Mouse (Mus musculus) intestine, embryonic 14.5 days (tissue): ENCODE measurements around the gene Srrm1. TPM values are rescaled to one million over a fixed set of nuclear protein-coding genes. Genes with fewer than 3 reads are reported as not detected.

Experiments used
- ATAC-seq: fragments of 200-750 bp; cut with Nextera tagmentation; replicated peaks from 2 replicates; pipeline ENCODE4 v1.8.0; 2017; ENCODE audit warnings: low read depth, moderate number of reproducible peaks, moderate TSS enrichment, moderate library complexity; ENCODE audit not compliant: low FRiP score, low TSS enrichment
- DNase-seq: peaks from one replicate; pipeline ENCODE4 v3.0.0-alpha.2; 2018; ENCODE audit warnings: low spot score
- H3K27ac ChIP-seq: fragments of 300-500 bp; sonication (generic); 2 replicates; pipeline ENCODE4 v1.5.1; 2014; ENCODE audit warnings: low read depth, mild to moderate bottlenecking, control low read depth
- H3K27me3 ChIP-seq: fragments of 300-500 bp; sonication (generic); replicated peaks from 2 replicates; pipeline ENCODE4 v1.6.1; 2014; ENCODE audit warnings: low read length, control low read depth; ENCODE audit not compliant: control insufficient read depth, insufficient read depth
- H3K36me3 ChIP-seq: fragments of 300-500 bp; sonication (generic); 2 replicates; pipeline ENCODE4 v1.6.1; 2014; ENCODE audit warnings: low read length, control low read depth; ENCODE audit not compliant: control insufficient read depth, insufficient read depth
- H3K4me1 ChIP-seq: fragments of 300-500 bp; sonication (generic); replicated peaks from 2 replicates; pipeline ENCODE4 v1.6.1; 2014; ENCODE audit warnings: low read length, control low read depth, mixed read lengths; ENCODE audit not compliant: control insufficient read depth, insufficient read depth
- H3K4me2 ChIP-seq: fragments of 300-500 bp; sonication (generic); 2 replicates; pipeline ENCODE4 v1.6.1; 2014; ENCODE audit warnings: low read length
- H3K4me3 ChIP-seq: fragments of 300-500 bp; sonication (generic); 2 replicates; pipeline ENCODE4 v1.5.1; 2014; ENCODE audit warnings: low read depth, low read length, control low read depth, mixed read lengths
- H3K9ac ChIP-seq: fragments of 300-500 bp; sonication (generic); 2 replicates; pipeline ENCODE4 v1.6.1; 2014; ENCODE audit warnings: mild to moderate bottlenecking, low read length
- H3K9me3 ChIP-seq: fragments of 300-500 bp; sonication (generic); 2 replicates; pipeline ENCODE4 v1.6.1; 2016; ENCODE audit warnings: low read length, control low read depth; ENCODE audit not compliant: control insufficient read depth
- WGBS: fragments of 180-500 bp; shearing (Covaris S2); extraction: QIAGEN DNeasy Blood & Tissue Kit; methylation state at CpG from one replicate; pipeline ENCODE4 v1.1.7; 2014; 5-methylcytosine and 5-hydroxymethylcytosine counted together
- polyA plus RNA-seq: library from polyadenylated mRNA; unstranded; fragments of >200 nt; fragmentation: Nextera tagmentation; extraction: Ambion mirVana; gene quantifications from 2 replicates; pipeline ENCODE4 v1.2.1, GENCODE M21; 2014

Srrm1 gene
- polyA plus RNA-seq, 1 experiment from 2014 or later: 201 TPM

DNA sequence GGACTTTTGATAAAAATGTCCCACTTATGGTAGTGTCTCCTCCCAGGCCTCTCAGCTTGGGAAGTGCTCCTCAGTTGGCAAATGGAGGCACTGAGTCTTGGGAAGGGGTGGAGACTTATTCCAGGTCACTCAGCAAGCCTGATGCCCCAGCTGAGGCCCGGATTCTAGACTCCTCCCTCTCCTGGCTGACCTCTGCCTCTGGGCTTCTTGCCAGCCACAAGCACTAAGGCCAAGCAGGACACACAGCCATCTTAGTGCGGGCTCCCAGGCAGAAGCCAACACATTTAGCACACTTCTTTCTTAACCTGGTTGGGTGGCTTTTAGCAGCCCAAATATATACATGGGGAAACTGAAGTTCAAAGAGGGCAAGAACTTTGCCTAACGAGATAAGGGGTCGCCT lies 46.6 kb downstream of the Srrm1 start:
- Histone ChIP-seq H3K27me3 (no peaks in the 10 kb centered on the region), H3K27ac (no peak overlapping the region), H3K4me2 (no peak overlapping the region), H3K9me3 (no peaks in the 10 kb centered on the region), H3K36me3 (no peaks in the 10 kb centered on the region), H3K9ac (no peak overlapping the region), H3K4me1 (no peaks in the 10 kb centered on the region), H3K4me3 (no peak overlapping the region)
- ATAC-seq (no peak), DNase-seq (no peak)
- WGBS: 69% methylated on average over 4 of the region's 4 CpGs

- Histone ChIP-seq H3K27me3 (no peaks in the 10 kb centered on the region), H3K4me1 (no peaks in the 10 kb centered on the region), H3K4me3 (no peak overlapping the region), H3K9me3 (no peaks in the 10 kb centered on the region), H3K9ac (no peak overlapping the region), H3K36me3 (no peaks in the 10 kb centered on the region), H3K4me2 (no peak overlapping the region), H3K27ac (no peak overlapping the region)
- no peak for ATAC-seq
- 83% methylated on average over 10 of the region's 10 CpGs for WGBS
- no peak for DNase-seq
Measured at GRCm38 (mm10) chr4:135302261-135302660, 50.9 kb downstream of the Srrm1 start.

GRCm38 (mm10) chr4:135301166-135301565 lies 52.0 kb downstream of the Srrm1 start:
- no peaks in the 10 kb centered on the region for H3K36me3 ChIP-seq
- H3K4me2 ChIP-seq: no peak overlapping the region
- H3K4me3 ChIP-seq: no peak overlapping the region
- no peaks in the 10 kb centered on the region for H3K4me1 ChIP-seq
- H3K27ac ChIP-seq: no peak overlapping the region
- no peaks in the 10 kb centered on the region for H3K27me3 ChIP-seq
- ATAC-seq (no peak), DNase-seq (no peak)
- no peak overlapping the region for H3K9ac ChIP-seq
- no peaks in the 10 kb centered on the region for H3K9me3 ChIP-seq
- WGBS: 67% methylated on average over 3 of the region's 3 CpGs

- ATAC-seq: no peak
- WGBS: 90% methylated on average over 26 of the region's 26 CpGs
Measured at GRCm38 (mm10) chr4:135300248-135301041, 52.7 kb downstream of the Srrm1 start.

DNA sequence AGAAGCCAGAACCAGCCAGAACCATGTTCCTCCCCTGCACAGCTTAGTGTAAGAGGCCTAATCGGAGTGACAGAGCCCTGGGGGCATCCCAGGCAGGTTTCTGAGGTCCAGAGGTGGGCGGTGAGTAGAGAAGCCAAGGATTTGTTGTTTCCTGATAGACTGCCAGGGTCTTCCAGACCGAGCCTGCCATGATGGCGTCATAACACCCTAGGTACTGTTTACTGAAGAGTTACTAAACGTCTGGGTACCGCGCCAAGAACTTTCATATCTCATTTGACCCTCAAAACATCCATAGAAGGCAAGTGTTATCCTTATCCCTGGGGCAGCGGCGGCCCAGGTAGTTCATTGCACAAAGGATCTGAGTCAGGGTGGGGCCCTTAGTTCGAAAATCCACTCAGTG lies 54.4 kb downstream of the Srrm1 start:
- no peaks in the 10 kb centered on the region for H3K9me3 ChIP-seq
- ATAC-seq: no peak
- WGBS: 83% methylated on average over 10 of the region's 10 CpGs
- H3K27ac ChIP-seq: no peak overlapping the region
- no peak overlapping the region for H3K4me3 ChIP-seq
- no peak overlapping the region for H3K9ac ChIP-seq
- DNase-seq: no peak
- H3K36me3 ChIP-seq: no peaks in the 10 kb centered on the region
- no peaks in the 10 kb centered on the region for H3K4me1 ChIP-seq
- H3K4me2 ChIP-seq: no peak overlapping the region
- no peaks in the 10 kb centered on the region for H3K27me3 ChIP-seq

More at GRCm38 (mm10) chr4:135300248-135301041, 52.7 kb downstream of the Srrm1 start:
- H3K27me3 ChIP-seq: no peaks in the 10 kb centered on the region
- no peak overlapping the region for H3K4me3 ChIP-seq
- H3K4me1 ChIP-seq: no peaks in the 10 kb centered on the region
- no peaks in the 10 kb centered on the region for H3K36me3 ChIP-seq
- DNase-seq: no peak
- no peak overlapping the region for H3K9ac ChIP-seq
- H3K4me2 ChIP-seq: no peak overlapping the region
- no peaks in the 10 kb centered on the region for H3K9me3 ChIP-seq
- H3K27ac ChIP-seq: no peak overlapping the region

DNA sequence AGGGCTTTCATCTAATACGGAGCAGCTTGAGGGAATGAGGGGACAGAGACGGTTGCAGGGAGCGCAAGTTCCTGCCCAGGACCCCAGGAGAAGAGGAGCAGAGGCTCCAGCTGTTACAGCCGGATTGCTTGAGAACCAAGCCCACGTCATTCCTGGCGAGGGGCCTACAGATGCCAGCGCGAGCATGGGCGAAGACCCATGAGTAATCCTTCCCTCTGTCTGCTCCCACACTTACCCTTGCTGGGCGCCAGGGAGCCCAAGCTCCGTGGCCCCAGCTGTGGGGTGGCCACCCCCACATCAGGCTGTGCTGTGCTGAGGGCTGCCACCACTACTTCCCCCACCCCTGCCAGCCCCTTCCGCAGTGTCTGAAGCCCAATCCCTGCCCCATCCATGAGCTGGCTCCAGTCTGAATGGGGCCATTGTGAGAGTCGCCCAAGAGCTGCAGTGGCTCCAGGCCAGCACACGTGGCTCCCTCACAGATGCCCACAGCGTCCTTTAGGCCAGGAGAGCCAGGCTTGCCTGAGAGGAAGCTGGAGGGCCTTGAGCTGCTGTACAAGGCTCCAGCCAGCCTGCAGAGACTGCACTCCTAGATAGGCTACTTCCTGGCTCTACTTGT lies 55.1 kb downstream of the Srrm1 start:
- Histone ChIP-seq H3K9ac (no peak overlapping the region), H3K4me2 (no peak overlapping the region), H3K27ac (no peak overlapping the region), H3K4me1 (no peaks in the 10 kb centered on the region), H3K4me3 (no peak overlapping the region), H3K9me3 (no peaks in the 10 kb centered on the region), H3K36me3 (no peaks in the 10 kb centered on the region), H3K27me3 (no peaks in the 10 kb centered on the region)
- 0 out of 2 replicates have a peak, but pooled peaks have one; percentile 36 for ATAC-seq
- no peak for DNase-seq
- WGBS: 71% methylated on average over 15 of the region's 15 CpGs

GRCm38 (mm10) chr4:135297146-135297545 lies 56.0 kb downstream of the Srrm1 start:
- Histone ChIP-seq H3K36me3 (no peaks in the 10 kb centered on the region), H3K9me3 (no peaks in the 10 kb centered on the region), H3K4me2 (no peak overlapping the region), H3K27me3 (no peaks in the 10 kb centered on the region), H3K9ac (no peak overlapping the region), H3K4me1 (peaks cover 6% of the 10 kb centered on the region), H3K27ac (no peak overlapping the region), H3K4me3 (no peak overlapping the region)
- no peak for DNase-seq
- ATAC-seq: no peak
- 81% methylated on average over 7 of the region's 7 CpGs for WGBS

GRCm38 (mm10) chr4:135296565-135296964 lies 56.6 kb downstream of the Srrm1 start:
- Histone ChIP-seq H3K4me2 (no peak overlapping the region), H3K4me1 (peaks cover 10% of the 10 kb centered on the region), H3K27ac (no peak overlapping the region), H3K9me3 (no peaks in the 10 kb centered on the region), H3K9ac (no peak overlapping the region), H3K4me3 (no peak overlapping the region), H3K27me3 (no peaks in the 10 kb centered on the region), H3K36me3 (no peaks in the 10 kb centered on the region)
- DNase-seq (no peak), ATAC-seq (no peak)

DNA sequence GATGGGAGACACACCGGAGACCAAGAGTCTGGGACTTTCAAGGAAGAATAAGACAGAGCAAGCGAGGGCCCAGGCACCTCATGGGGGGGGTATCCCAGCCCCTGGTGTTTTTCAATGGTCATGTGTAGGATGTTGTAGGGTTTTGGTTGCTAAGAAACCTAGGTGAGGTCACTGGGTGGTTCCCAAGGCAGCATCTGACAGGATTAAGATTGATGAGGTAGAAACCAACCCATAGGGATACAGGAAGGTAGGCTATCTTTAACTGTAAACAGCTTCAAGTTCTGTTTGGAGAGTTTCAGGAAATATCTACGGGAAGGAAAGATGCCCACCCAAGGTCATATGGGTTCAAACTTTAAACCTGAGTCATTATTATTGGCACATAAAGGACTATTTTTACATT lies 59.3 kb downstream of the Srrm1 start:
- WGBS: 64% methylated on average over 3 of the region's 3 CpGs
- H3K9me3 ChIP-seq: no peaks in the 10 kb centered on the region
- no peaks in the 10 kb centered on the region for H3K36me3 ChIP-seq
- H3K4me3 ChIP-seq: no peak overlapping the region
- no peak overlapping the region for H3K4me2 ChIP-seq
- H3K9ac ChIP-seq: no peak overlapping the region
- ATAC-seq: no peak
- no peak overlapping the region for H3K27ac ChIP-seq
- H3K27me3 ChIP-seq: no peaks in the 10 kb centered on the region
- no peak for DNase-seq
- H3K4me1 ChIP-seq: peaks cover 10% of the 10 kb centered on the region
